Mouse (Mus musculus) cortical plate, adult 2 months (tissue): ENCODE data around the gene Coq5.

Experiments
- CTCF ChIP-seq: fragments of 200-500 bp; IDR thresholded peaks from 2 replicates; pipeline ENCODE4 v1.5.1; 2011; ENCODE audit warnings: mild to moderate bottlenecking, control low read depth, low read length; ENCODE audit not compliant: insufficient read depth; ENCODE audit errors: extremely low read depth
- POLR2A ChIP-seq: fragments of 200-500 bp; IDR thresholded peaks from 2 replicates; pipeline ENCODE4 v1.6.1; 2011; ENCODE audit warnings: mild to moderate bottlenecking, low read length, control low read depth; ENCODE audit not compliant: insufficient read depth; ENCODE audit errors: extremely low read depth

- TF ChIP-seq POLR2A (no peak), CTCF (no peak)
Measured at GRCm38 (mm10) chr5:115274771-115275170, 4.7 kb upstream of the Coq5 start.
